Mouse (Mus musculus) macrophage (primary cell): Measurements from ENCODE around the gene Dazap1. TPM values are rescaled to one million over a fixed set of nuclear protein-coding genes. Genes with fewer than 3 reads are reported as not detected.
"Not testable (repeated sequence)": the region's sequence is repeated elsewhere in the genome, so short reads cannot be mapped to it uniquely, and the experiment has no call there.

Source experiments
- H3K27ac ChIP-seq: fragments of 350-480 bp; formaldehyde crosslinking; 2 replicates; pipeline ENCODE4 v1.9.0; 2021
- H3K36me3 ChIP-seq: fragments of 350-480 bp; formaldehyde crosslinking; 2 replicates; pipeline ENCODE4 v1.9.0; 2021; ENCODE audit errors: inconsistent target
- H3K4me3 ChIP-seq: fragments of 350-480 bp; formaldehyde crosslinking; 2 replicates; pipeline ENCODE4 v1.9.0; 2021; ENCODE audit errors: inconsistent target
- H3K79me2 ChIP-seq: fragments of 350-480 bp; formaldehyde crosslinking; 2 replicates; pipeline ENCODE4 v1.9.0; 2021; ENCODE audit errors: inconsistent target
- WGBS: methylation state at CpG from one replicate; pipeline ENCODE4 v1.1.7; 2026; ENCODE audit warnings: inconsistent platforms; ENCODE audit not compliant: missing documents; 5-methylcytosine and 5-hydroxymethylcytosine counted together
- polyA plus RNA-seq: library from polyadenylated mRNA; stranded (reverse); fragments of 250-400 nt; gene quantifications from 3 replicates; pipeline ENCODE4 v1.2.4, GENCODE M21; 2018; ENCODE audit warnings: inconsistent platforms
- total RNA-seq, 78 experiments: library from RNA; depleted of rRNA; stranded (reverse); fragments of 250-400 nt; gene quantifications; 1 replicate in 9 of 78; 2 replicates in 24 of 78; 3 replicates in 43 of 78; 4 replicates in 2 of 78; pipeline ENCODE4 v1.2.4; 2018; ENCODE audit warnings: inconsistent platforms in 56 of 78

The Dazap1 gene
- 100 to 1,000 TPM; 101 to 504 (median 250) TPM for total RNA-seq (2018; cell fraction: chromatin; rRNA removed)
- total RNA-seq (2018; cell fraction: cytosol; rRNA removed) = 10 to 100 TPM; 46.4 to 81.7 (median 59.2) TPM
- total RNA-seq (2018; cell fraction: nucleus; rRNA removed) = 100 to 1,000 TPM in 19 of 26 experiments, 10 to 100 TPM in 7; 65.7 to 287 (median 127) TPM
- 75.1 to 96.3 TPM (median 76.2 TPM) in 3 replicates for polyA plus RNA-seq

DNA sequence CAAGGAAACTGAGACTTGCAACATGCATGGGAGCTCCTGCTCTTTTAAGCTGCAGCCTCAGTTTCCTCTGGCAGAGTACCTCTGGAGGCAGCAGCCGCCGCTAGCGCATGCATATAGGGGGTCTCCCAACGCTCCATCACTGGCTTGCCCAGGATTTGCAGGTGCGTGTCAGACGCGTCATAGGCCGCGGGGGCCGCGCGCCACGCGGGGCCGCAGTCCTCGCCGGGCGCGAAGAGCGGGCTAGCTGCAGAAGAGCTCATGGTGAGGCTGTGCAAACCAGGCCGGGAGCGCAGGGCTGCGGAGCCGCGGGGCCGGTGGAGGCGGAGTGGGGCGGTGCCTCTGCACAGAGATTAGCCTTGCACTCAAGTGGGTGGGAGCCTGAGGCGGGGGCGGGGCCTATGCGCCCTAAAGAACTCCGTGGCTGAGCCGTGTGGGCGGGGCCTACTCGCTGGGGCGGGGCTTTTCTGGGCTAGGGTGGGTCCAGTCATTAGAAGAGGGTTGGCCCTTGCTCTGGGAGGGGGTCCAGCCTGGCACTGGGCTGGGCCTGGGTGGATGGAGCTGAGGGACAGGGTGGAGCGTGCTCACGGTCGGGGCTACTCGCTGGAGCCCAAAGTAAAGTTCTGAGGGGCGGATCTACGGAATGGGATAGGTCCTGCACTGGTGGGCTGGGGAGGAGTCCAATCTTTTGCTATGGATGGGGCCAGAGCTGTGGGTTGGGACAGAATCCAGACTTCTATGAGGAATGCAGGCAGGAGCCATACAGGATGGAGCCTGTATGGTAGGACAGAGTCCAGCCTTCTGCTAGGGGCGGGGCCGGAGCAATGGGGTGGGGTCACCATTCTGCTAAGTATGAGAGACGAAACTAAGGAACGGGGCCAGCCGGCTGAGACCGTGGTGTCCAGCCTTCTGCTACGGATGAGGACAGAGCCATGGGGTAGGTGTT is at the start of gene Dazap1, which contains the start of gene Gamt:
TSS of gene Dazap1 (plus strand) at position 845 of the 943 bp plus-strand sequence.
TSS of gene Gamt (minus strand) at position 371 of the 943 bp plus-strand sequence.
- Histone ChIP-seq H3K36me3 (peaks cover 27% of the 10 kb centered on the region), H3K79me2 (peaks cover 18% of the 10 kb centered on the region), H3K4me3 (peak within 1 kb of the TSS; percentile 54), H3K27ac (peak within 1 kb of the TSS; percentile 91)
- under 1% methylated on average over 49 of the region's 49 CpGs for WGBS

DNA sequence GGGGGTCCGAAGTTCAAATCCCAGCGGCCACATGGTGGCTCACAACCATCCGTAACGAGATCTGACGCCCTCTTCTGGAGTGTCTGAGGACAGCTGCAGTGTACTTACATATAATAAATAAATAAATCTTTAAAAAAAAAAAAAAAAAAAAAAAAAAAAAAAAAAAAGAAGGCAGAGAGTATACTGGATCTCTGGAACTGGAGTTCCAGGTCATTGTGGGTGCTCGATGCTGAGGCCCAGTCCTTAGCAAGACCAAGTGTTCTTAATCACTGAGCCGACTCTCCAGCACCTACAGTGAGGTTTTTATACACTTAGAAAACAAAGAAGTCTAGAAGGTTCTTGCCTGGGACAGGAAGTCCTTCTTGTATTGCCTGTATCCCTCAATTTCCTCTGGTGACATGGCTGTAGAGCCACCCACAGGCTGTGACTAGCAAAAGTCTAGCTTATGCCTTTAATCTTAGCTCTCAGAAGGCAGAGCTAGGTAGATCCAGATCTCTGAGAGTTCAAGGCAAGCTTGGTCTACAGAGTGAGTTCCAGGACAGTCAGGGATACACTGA is 49.7 kb upstream of the Dazap1 start:
- 25% methylated on average over 2 of the region's 7 CpGs for WGBS
- not testable (repeated sequence) for H3K27ac ChIP-seq, H3K4me3 ChIP-seq, H3K36me3 ChIP-seq, H3K79me2 ChIP-seq

DNA sequence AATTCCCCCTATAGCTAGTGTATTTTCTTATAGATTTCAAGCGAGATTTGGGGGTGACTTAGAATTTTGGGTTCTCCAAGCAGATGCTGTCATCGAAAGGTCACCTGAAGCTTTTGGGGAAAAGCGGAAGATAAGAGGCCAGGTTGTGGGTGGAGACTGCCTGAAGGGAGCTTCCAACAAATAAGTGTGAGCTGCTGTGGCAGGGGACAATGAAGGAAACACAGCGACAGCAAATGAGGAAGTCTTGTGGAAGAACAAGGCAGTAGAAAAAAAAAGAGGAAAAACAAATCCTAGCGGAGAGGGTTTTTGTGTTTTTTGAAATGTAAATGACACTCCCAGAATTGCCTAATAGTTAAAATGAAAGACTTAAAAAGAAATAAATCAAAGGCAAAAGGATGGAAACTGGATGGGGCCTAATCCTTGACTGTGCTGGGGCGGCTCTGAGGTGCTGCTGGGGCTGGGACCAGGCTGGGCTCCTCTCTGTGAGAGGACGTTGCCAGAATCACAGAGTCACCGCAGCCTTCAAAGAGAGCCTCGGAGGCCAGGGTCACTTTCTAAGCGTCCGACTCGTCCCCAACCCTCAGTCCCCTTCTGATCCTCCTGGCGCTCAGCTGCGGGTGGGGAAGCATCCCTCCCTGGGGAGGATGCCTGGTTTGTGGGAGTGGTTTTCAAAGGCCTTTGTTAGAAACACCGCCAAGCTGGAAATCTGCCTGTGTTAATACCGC is 46.1 kb upstream of the Dazap1 start:
- Histone ChIP-seq H3K36me3 (no peaks in the 10 kb centered on the region), H3K27ac (peak overlapping the region; percentile 53), H3K4me3 (no peak overlapping the region), H3K79me2 (no peaks in the 10 kb centered on the region)
- WGBS = 45% methylated on average over 15 of the region's 16 CpGs

DNA sequence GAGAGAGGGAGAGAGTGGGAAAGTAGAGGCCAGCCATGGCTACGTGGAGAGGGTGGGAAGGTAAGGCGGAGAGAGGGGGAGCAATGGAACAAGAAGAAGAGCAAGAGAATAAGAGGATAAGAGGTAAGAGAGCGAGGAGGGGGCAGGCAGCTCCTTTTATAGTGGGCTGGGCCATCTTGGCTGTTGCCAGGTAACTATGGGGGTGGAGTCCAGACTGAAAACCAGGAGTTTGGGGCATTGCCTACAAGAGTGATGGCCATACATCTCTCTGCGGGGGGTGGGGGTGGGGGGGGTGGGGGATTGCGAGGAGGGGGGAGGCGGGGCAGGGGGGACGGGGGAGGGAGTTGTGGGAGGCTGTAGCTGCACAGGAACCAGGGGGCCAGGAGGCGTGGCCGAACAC is 40.6 kb upstream of the Dazap1 start:
- H3K4me3 ChIP-seq = no peak overlapping the region
- no peaks in the 10 kb centered on the region for H3K36me3 ChIP-seq
- 92% methylated on average over 5 of the region's 9 CpGs for WGBS
- H3K27ac ChIP-seq = no peak overlapping the region
- no peaks in the 10 kb centered on the region for H3K79me2 ChIP-seq

DNA sequence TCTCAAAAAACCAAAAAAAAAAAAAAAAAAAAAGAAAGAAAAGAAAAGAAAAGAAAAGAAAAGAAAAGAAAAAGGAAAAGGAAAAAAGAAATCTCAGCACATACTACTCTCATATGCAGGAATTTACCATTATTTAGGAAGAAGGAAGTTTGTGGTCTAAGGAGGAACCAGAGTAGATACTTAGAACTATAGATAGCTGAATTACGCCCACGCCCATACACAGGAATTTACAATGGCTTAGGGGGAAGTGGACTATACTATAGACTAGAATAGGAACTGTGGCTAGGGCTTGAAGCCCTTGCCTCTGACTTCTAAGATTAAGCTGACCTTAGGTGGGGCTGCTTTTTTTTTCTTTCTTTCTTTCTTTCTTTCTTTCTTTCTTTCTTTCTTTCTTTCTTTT is 38.1 kb upstream of the Dazap1 start:
- not testable (repeated sequence) for H3K36me3 ChIP-seq, H3K79me2 ChIP-seq, H3K4me3 ChIP-seq
- 0 out of 2 replicates have a peak overlapping the region, but pooled peaks have one; percentile 17 for H3K27ac ChIP-seq
- WGBS = 6% methylated on average over 2 of the region's 2 CpGs

DNA sequence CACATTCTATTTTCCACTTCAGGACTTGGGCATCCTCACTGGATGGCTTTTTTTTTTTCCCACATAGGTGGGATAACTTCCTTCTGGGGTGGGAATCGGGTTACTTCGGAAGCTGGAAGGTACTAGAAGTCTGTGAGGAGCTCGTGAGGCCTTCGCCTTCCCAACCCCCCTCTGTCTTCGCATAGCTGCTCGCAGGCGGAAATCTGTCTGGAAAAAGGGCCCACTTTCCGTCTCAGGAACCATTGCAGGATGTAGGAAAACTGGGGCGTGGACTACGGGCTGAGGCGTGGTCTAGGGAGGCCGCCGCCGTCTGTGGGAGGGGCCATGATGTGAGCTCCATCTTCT is 35.2 kb upstream of the Dazap1 start:
- H3K4me3 ChIP-seq = peak overlapping the region; percentile 13; the same call in 1 of the 2 replicates
- H3K79me2 ChIP-seq = peaks cover 6% of the 10 kb centered on the region
- peaks cover 14% of the 10 kb centered on the region; the same call in 1 of the 2 replicates for H3K36me3 ChIP-seq
- WGBS = 2% methylated on average over 14 of the region's 14 CpGs
- peak overlapping the region; percentile 42 for H3K27ac ChIP-seq

DNA sequence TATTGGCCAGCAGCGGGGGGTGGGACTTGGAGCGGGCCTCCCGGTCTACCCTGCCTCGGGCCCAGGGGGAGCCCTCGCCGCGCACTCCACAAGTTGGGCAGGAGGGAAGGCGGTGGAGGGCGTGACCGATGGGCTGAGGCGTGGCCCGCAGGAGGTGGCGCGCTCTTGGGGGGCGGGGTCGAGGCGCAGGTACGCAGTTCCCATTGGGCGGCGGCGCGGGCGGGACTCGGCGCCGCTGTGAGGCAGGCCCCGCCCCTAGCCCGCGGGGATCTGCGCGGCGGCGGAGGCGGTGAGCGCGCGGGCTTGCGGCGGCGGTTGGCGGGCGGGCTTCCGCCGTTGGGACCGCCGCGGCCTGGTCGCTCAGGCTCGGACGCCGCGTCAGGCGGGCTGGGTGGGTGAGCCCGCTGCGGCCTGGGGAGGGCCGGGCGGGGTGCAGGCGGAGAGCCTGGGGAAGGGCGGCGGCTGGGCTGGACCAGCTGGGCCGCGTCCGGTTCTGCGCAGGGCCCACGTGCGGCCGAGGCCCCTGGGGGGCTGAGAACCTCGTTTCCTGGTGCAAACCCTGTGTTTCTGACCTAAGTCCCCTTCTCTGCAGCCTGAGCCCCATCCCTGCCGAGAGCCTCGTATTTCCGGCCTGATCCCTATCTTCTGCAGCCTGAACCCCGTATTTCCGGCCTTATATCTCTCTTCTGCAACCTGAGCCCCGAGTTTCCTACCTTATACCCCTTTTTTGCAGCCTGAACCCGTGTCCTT is 34.7 kb upstream of the Dazap1 start, which contains the start of gene Mum1:
TSS of gene Mum1 (plus strand) at position 19 of the 750 bp plus-strand sequence.
- Histone ChIP-seq H3K36me3 (peaks cover 17% of the 10 kb centered on the region; the same call in 1 of the 2 replicates), H3K4me3 (peak within 1 kb of the TSS; percentile 76), H3K79me2 (peaks cover 6% of the 10 kb centered on the region), H3K27ac (peak within 1 kb of the TSS; percentile 42)
- under 1% methylated on average over 70 of the region's 75 CpGs for WGBS

DNA sequence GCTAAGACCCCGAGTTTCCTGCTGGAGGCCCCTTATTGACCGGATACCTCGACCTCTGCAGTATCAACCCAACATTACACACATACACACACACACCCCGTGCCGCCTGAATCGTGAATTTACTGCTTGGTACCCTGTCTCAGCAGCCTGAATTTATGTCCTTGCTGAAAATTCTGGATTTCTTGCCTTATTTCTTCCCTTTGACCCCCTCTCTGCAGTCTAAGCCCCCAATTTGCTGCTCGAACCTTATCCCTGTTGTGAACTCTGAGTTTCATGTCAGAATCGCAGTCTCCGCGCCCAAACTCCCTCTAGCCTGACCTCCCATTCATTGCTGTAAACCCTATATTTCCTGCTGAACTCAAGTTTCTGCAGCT is 34.1 kb upstream of the Dazap1 start:
- Histone ChIP-seq H3K79me2 (peaks cover 6% of the 10 kb centered on the region), H3K27ac (peak overlapping the region; percentile 29), H3K36me3 (peaks cover 23% of the 10 kb centered on the region; the same call in 1 of the 2 replicates), H3K4me3 (peak overlapping the region; percentile 76)
- 9% methylated on average over 10 of the region's 10 CpGs for WGBS

DNA sequence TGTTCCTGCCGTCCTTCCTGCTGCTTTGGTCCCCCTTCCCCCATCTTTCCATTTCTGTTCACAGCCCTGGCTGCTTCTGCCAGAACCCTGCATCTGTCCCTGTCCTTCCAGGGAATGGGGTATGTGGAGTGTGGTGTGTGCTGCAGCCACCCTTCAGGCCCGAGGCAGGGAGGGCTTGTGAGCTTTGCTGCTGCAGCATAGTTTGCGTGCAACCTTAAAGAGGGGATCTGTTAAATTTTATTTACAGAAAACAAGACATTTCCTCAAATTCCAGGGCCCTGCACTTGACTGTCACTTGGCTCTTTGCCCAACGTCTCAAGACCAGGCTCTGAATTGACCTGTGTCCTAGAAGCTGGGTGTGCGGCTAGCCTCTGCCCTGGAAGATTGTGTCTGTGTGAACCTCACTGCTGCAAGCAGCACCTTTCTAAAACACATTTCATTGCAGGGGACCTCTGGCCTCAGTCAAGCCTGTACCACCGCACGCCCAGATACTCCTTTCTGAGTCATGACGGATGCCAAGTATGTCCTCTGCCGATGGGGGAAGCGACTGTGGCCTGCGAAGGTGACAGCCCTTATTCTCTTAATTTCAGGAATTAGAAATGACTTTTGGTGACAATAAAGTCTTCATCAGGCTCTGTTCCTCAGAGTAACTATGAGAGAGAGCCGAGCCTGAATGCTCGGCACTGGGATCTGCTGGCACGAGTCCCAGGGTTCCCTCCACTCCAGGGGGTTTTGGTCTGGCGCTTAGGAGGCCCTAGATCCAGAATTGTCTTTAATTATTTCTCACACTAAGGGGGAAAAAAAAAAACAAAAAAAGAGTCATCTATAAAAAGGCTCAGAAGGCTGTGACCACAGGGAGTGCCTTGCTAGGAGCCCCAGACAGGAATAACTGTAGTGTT is 33.2 kb upstream of the Dazap1 start:
- Histone ChIP-seq H3K79me2 (peaks cover 6% of the 10 kb centered on the region), H3K27ac (no peak overlapping the region), H3K36me3 (peaks cover 32% of the 10 kb centered on the region; the same call in 1 of the 2 replicates), H3K4me3 (no peak overlapping the region)
- WGBS = 88% methylated on average over 14 of the region's 15 CpGs

DNA sequence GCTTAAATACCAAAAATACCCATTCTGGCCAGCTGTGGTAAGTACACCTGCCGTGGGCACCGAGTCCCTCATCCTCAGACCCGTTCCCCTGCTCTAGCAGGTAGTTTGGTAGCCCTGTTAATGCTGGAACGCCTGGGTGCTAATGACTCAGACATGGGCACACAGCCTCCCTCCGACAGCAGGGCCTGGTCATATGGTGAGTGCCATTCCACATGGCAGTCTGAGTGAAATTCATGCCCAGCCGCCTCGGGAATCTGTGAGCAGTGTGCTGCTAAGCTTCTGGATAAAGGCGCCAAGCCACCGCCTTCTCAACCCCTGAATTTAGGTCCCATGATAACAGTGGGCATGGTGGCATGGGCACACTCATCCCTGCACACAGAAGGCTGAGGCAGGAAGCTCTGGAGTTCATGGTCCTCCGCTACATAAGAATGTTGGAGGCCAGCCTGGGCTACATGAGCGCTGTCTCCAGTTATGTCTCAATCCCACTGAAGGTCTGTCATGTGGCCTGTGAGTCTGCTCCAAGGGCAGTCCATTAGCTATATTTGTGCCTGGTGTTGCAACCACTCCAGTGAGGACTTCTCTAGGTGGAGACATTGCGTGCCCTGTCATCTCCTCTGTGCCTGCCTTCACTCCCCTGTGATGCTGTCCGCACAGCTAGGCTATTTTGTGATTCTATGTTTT is 25.0 kb upstream of the Dazap1 start:
- WGBS = 97% methylated on average over 13 of the region's 13 CpGs
- Histone ChIP-seq H3K4me3 (no peak overlapping the region), H3K27ac (no peak overlapping the region), H3K36me3 (peaks cover 87% of the 10 kb centered on the region), H3K79me2 (no peaks in the 10 kb centered on the region; the same call in 1 of the 2 replicates)

DNA sequence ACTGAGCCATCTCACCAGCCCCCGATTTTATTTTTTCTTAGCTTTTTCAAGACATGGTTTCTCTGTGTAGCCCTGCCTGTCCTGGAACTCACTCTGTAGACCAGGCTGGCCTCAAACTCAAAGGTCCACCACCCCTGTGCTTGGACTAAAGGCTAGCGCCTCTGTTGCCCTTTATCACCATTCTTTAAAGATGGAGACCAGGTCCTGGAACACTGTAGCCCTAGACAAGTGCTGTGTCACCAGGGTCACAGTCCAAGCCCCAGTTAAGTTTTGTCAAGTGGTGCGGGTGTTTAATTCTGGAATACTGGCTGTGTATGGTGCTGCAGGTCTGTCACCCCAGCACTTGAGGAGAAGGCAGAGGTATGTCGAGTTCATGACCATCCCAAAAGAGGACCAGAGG is 24.3 kb upstream of the Dazap1 start:
- WGBS = 92% methylated on average over 4 of the region's 4 CpGs
- Histone ChIP-seq H3K36me3 (peaks cover 85% of the 10 kb centered on the region), H3K27ac (no peak overlapping the region), H3K79me2 (no peaks in the 10 kb centered on the region; the same call in 1 of the 2 replicates), H3K4me3 (no peak overlapping the region)

DNA sequence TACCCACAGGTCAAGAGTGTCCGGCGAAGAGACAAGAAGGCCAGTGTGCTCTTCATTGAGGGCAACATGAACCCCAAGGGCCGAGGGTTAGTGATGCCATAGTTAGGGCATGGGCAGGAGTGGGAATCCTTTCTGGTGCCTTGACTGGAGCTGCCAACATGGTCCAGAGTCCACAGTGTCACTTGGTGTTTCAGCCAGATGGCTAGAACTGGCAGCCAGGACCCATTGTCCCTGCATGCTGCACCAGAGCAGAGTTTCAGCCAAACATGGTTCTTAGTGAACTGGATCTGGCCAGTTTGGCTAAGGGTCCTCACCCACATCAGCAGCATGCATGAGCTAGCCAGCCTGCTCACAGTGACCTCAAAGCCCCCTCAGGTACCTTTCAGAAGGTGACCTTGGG is 23.0 kb upstream of the Dazap1 start:
- Histone ChIP-seq H3K79me2 (no peaks in the 10 kb centered on the region; the same call in 1 of the 2 replicates), H3K36me3 (peaks cover 85% of the 10 kb centered on the region), H3K4me3 (no peak overlapping the region), H3K27ac (no peak overlapping the region)
- 97% methylated on average over 3 of the region's 3 CpGs for WGBS
